Mouse (Mus musculus) heart, postnatal 0 days (tissue): ENCODE measurements around the gene Pgbd1. TPM values are rescaled to one million over a fixed set of nuclear protein-coding genes. Genes with fewer than 3 reads are reported as not detected.

ENCODE experiments used
- ATAC-seq: fragments of 200-750 bp; cut with Nextera tagmentation; 2 replicates; pipeline ENCODE4 v1.8.0; 2017; ENCODE audit warnings: low read depth, moderate number of reproducible peaks, moderate library complexity; ENCODE audit not compliant: insufficient read depth
- DNase-seq: peaks from one replicate; pipeline ENCODE4 v3.0.0-alpha.2; 2016; ENCODE audit warnings: low spot score
- H3K27ac ChIP-seq: fragments of 300-500 bp; sonication (generic); 2 replicates; pipeline ENCODE4 v1.5.1; 2014; ENCODE audit warnings: low read depth, mild to moderate bottlenecking
- H3K27me3 ChIP-seq: fragments of 300-500 bp; sonication (generic); 2 replicates; pipeline ENCODE4 v1.6.1; 2014; ENCODE audit warnings: low read length, mixed read lengths; ENCODE audit not compliant: control insufficient read depth, insufficient read depth
- H3K36me3 ChIP-seq: fragments of 300-500 bp; sonication (generic); replicated peaks from 2 replicates; pipeline ENCODE4 v1.6.1; 2014; ENCODE audit warnings: low read length, mixed read lengths; ENCODE audit not compliant: control insufficient read depth, insufficient read depth
- H3K4me1 ChIP-seq: fragments of 300-500 bp; sonication (generic); 2 replicates; pipeline ENCODE4 v1.6.1; 2014; ENCODE audit warnings: antibody characterized with exemption; ENCODE audit not compliant: control insufficient read depth, insufficient read depth
- H3K4me2 ChIP-seq: fragments of 300-500 bp; sonication (generic); 2 replicates; pipeline ENCODE4 v1.6.1; 2014; ENCODE audit warnings: low read depth, mild to moderate bottlenecking, low read length, moderate library complexity
- H3K4me3 ChIP-seq: fragments of 300-500 bp; sonication (generic); 2 replicates; pipeline ENCODE4 v1.5.1; 2014; ENCODE audit warnings: low read depth, low read length
- H3K9ac ChIP-seq: fragments of 300-500 bp; sonication (generic); replicated peaks from 2 replicates; pipeline ENCODE4 v1.6.1; 2014; ENCODE audit warnings: low read depth, low read length, mixed read lengths
- H3K9me3 ChIP-seq: fragments of 300-500 bp; sonication (generic); replicated peaks from 2 replicates; pipeline ENCODE4 v1.6.1; 2016; ENCODE audit warnings: low read length; ENCODE audit not compliant: control insufficient read depth
- CTCF ChIP-seq: IDR thresholded peaks from 2 replicates; pipeline ENCODE4 v1.5.1; 2016; ENCODE audit warnings: antibody characterized with exemption, control low read depth, low read depth
- EP300 ChIP-seq: IDR thresholded peaks from 2 replicates; pipeline ENCODE4 v1.6.1; 2016; ENCODE audit warnings: antibody characterized with exemption, low read depth
- WGBS: fragments of 180-500 bp; shearing (Covaris S2); extraction: QIAGEN DNeasy Blood & Tissue Kit; methylation state at CpG from one replicate; pipeline ENCODE4 v1.1.7; 2014; 5-methylcytosine and 5-hydroxymethylcytosine counted together
- polyA plus RNA-seq: library from polyadenylated mRNA; unstranded; fragments of >200 nt; fragmentation: Nextera tagmentation; extraction: Ambion mirVana; gene quantifications from 2 replicates; pipeline ENCODE4 v1.2.1, GENCODE M21; 2015
- total RNA-seq: library from RNA; depleted of rRNA; stranded (reverse); fragments of >200 nt; gene quantifications from 2 replicates; pipeline ENCODE4 v1.2.3, GENCODE M21; 2014; ENCODE audit warnings: low replicate concordance

The Pgbd1 gene
- total and polyA plus RNA-seq, 2 experiments from 2014 or later: 1.5 to 1.7 TPM

DNA sequence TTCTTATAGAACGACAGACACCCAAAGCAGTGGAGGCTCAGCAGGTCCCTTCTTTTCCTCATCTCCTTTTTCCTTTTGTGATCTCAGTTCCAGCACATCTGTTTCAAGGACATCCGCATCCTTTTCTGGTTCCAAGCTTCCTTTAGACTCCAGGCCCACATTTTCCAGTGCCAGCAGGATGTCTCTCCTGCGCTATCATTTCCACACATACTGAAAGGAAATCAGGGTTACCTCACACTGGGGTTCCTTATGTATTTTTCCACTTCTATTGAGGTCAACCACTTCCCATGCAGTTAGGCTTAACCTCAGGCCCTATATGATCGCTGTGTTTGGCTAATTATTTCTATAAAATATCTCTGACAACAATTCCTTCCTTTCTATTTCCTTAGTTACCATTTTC, 5.4 kb downstream of the Pgbd1 start:
- Histone ChIP-seq H3K27ac (no peak overlapping the region), H3K36me3 (no peaks in the 10 kb centered on the region), H3K4me1 (0 out of 2 replicates have a peak, but pooled peaks cover 3% of the 10 kb centered on the region), H3K27me3 (no peaks in the 10 kb centered on the region), H3K9me3 (no peaks in the 10 kb centered on the region), H3K4me2 (no peak overlapping the region), H3K4me3 (no peak overlapping the region), H3K9ac (no peak overlapping the region)
- DNase-seq (no peak), ATAC-seq (peak; percentile 44; the same call in 1 of the 2 replicates)
- TF ChIP-seq EP300 (no peak), CTCF (no peak)
- WGBS: 59% methylated on average over 4 of the region's 4 CpGs

- no peaks in the 10 kb centered on the region for H3K4me1 ChIP-seq
- no peak overlapping the region for H3K9ac ChIP-seq
- H3K27ac ChIP-seq: no peak overlapping the region
- TF ChIP-seq CTCF: no peak
- no peak for TF ChIP-seq EP300
- no peaks in the 10 kb centered on the region for H3K27me3 ChIP-seq
- ATAC-seq (no peak), DNase-seq (no peak)
- H3K36me3 ChIP-seq: no peaks in the 10 kb centered on the region
- 91% methylated on average over 1 of the region's 1 CpGs for WGBS
- no peak overlapping the region for H3K4me3 ChIP-seq
- H3K9me3 ChIP-seq: no peaks in the 10 kb centered on the region
- no peak overlapping the region for H3K4me2 ChIP-seq
Measured at GRCm38 (mm10) chr13:21427631-21428030, 13.2 kb downstream of the Pgbd1 start.

DNA sequence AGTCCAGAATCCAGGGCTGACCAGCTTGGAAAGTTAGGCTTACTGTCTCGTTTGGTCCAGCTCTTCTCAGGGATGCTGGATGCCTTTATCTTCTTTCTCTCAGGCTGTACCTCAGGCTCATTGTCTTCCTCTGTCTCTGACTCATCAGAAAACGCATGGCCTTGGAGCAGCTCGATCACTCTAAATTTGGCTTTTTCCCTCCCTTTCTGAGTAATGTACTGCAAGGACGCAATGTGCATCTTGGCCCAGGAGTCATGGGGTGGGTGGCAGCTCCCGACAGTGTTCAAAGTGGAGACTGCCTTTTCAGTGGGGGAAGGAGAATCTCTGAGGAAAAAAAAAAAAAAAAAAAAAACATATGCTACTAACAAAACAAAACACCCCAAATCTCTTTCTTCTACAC, 17.6 kb downstream of the Pgbd1 start:
- TF ChIP-seq EP300: no peak
- TF ChIP-seq CTCF: no peak
- H3K9ac ChIP-seq: no peak overlapping the region
- no peak overlapping the region for H3K4me2 ChIP-seq
- H3K4me3 ChIP-seq: no peak overlapping the region
- DNase-seq (no peak), ATAC-seq (no peak)
- 51% methylated on average over 5 of the region's 5 CpGs for WGBS
- no peak overlapping the region for H3K27ac ChIP-seq
- H3K27me3 ChIP-seq: no peaks in the 10 kb centered on the region
- H3K4me1 ChIP-seq: no peaks in the 10 kb centered on the region
- no peaks in the 10 kb centered on the region for H3K36me3 ChIP-seq
- H3K9me3 ChIP-seq: no peaks in the 10 kb centered on the region

- H3K4me2 ChIP-seq: no peak overlapping the region
- H3K4me1 ChIP-seq: peaks cover 10% of the 10 kb centered on the region
- H3K27ac ChIP-seq: no peak overlapping the region
- H3K9ac ChIP-seq: no peak overlapping the region
- ATAC-seq (no peak), DNase-seq (no peak)
- no peaks in the 10 kb centered on the region for H3K27me3 ChIP-seq
- TF ChIP-seq EP300 (no peak), CTCF (no peak)
- no peaks in the 10 kb centered on the region for H3K36me3 ChIP-seq
- 30% methylated on average over 6 of the region's 6 CpGs for WGBS
- no peaks in the 10 kb centered on the region for H3K9me3 ChIP-seq
- H3K4me3 ChIP-seq: no peak overlapping the region
Measured at GRCm38 (mm10) chr13:21418865-21419264, 22.0 kb downstream of the Pgbd1 start.

GRCm38 (mm10) chr13:21417298-21418010, 23.4 kb downstream of the Pgbd1 start:
- Histone ChIP-seq H3K27me3 (no peaks in the 10 kb centered on the region), H3K4me2 (no peak overlapping the region), H3K4me1 (peaks cover 10% of the 10 kb centered on the region), H3K9me3 (no peaks in the 10 kb centered on the region), H3K4me3 (no peak overlapping the region), H3K36me3 (no peaks in the 10 kb centered on the region), H3K27ac (no peak overlapping the region), H3K9ac (no peak overlapping the region)
- DNase-seq (no peak), ATAC-seq (no peak)
- TF ChIP-seq EP300 (no peak), CTCF (no peak)
- 88% methylated on average over 6 of the region's 6 CpGs for WGBS

- TF ChIP-seq EP300: no peak
- no peak for TF ChIP-seq CTCF
- H3K4me1 ChIP-seq: peaks cover 10% of the 10 kb centered on the region
- H3K36me3 ChIP-seq: no peaks in the 10 kb centered on the region
- ATAC-seq (no peak), DNase-seq (no peak)
- no peaks in the 10 kb centered on the region for H3K27me3 ChIP-seq
- H3K9ac ChIP-seq: no peak overlapping the region
- WGBS: 89% methylated on average over 2 of the region's 2 CpGs
- no peak overlapping the region for H3K27ac ChIP-seq
- no peak overlapping the region for H3K4me3 ChIP-seq
- no peaks in the 10 kb centered on the region for H3K9me3 ChIP-seq
- no peak overlapping the region for H3K4me2 ChIP-seq
Measured at GRCm38 (mm10) chr13:21415750-21416149, 25.1 kb downstream of the Pgbd1 start.
